Mouse (Mus musculus) hindbrain, embryonic 13.5 days (tissue): ENCODE results near the gene Krt10. TPM values are rescaled to one million over a fixed set of nuclear protein-coding genes. Genes with fewer than 3 reads are reported as not detected.

Source experiments
- ATAC-seq: fragments of 200-750 bp; cut with Nextera tagmentation; 2 replicates; pipeline ENCODE4 v1.8.0; 2017; ENCODE audit warnings: moderate TSS enrichment; ENCODE audit not compliant: low FRiP score
- H3K27ac ChIP-seq: fragments of 300-500 bp; sonication (generic); 2 replicates; pipeline ENCODE4 v1.5.1; 2015; ENCODE audit warnings: inconsistent platforms, mild to moderate bottlenecking, moderate library complexity
- H3K27me3 ChIP-seq: fragments of 300-500 bp; sonication (generic); 2 replicates; pipeline ENCODE4 v1.6.1; 2015; ENCODE audit warnings: mild to moderate bottlenecking, inconsistent platforms
- H3K36me3 ChIP-seq: fragments of 300-500 bp; sonication (generic); 2 replicates; pipeline ENCODE4 v1.6.1; 2015; ENCODE audit warnings: mild to moderate bottlenecking, inconsistent platforms
- H3K4me1 ChIP-seq: fragments of 300-500 bp; sonication (generic); replicated peaks from 2 replicates; pipeline ENCODE4 v1.6.1; 2015; ENCODE audit warnings: inconsistent platforms
- H3K4me2 ChIP-seq: fragments of 300-500 bp; sonication (generic); 2 replicates; pipeline ENCODE4 v1.6.1; 2015; ENCODE audit warnings: inconsistent platforms, mild to moderate bottlenecking, moderate library complexity
- H3K4me3 ChIP-seq: fragments of 300-500 bp; sonication (generic); 2 replicates; pipeline ENCODE4 v1.5.1; 2015; ENCODE audit warnings: mild to moderate bottlenecking, inconsistent platforms
- H3K9ac ChIP-seq: fragments of 300-500 bp; sonication (generic); 2 replicates; pipeline ENCODE4 v1.6.1; 2015; ENCODE audit warnings: mild to moderate bottlenecking, inconsistent platforms
- H3K9me3 ChIP-seq: fragments of 300-500 bp; sonication (generic); 2 replicates; pipeline ENCODE4 v1.6.1; 2016; ENCODE audit warnings: inconsistent platforms
- WGBS: fragments of 180-500 bp; shearing (Covaris S2); methylation state at CpG from one replicate; pipeline ENCODE4 v1.1.7; 2015; 5-methylcytosine and 5-hydroxymethylcytosine counted together
- polyA plus RNA-seq: library from polyadenylated mRNA; unstranded; fragments of >200 nt; fragmentation: Nextera tagmentation; extraction: Ambion mirVana; gene quantifications from 2 replicates; pipeline ENCODE4 v1.2.1, GENCODE M21; 2015

Gene Krt10
- 32.7 and 41.6 TPM in 2 replicates for polyA plus RNA-seq

GRCm38 (mm10) chr11:99389264-99389663 is at the start of gene Krt10:
Gene Krt10, minus strand, starts transcription at chr11:99389364.
- H3K27me3 ChIP-seq: 0 out of 2 replicates have a peak, but pooled peaks cover 4% of the 10 kb centered on the region
- H3K4me2 ChIP-seq: no peak within 1 kb of the TSS
- no peaks in the 10 kb centered on the region for H3K36me3 ChIP-seq
- peaks cover 11% of the 10 kb centered on the region for H3K4me1 ChIP-seq
- H3K9me3 ChIP-seq: no peaks in the 10 kb centered on the region
- ATAC-seq: no peak
- H3K27ac ChIP-seq: no peak within 1 kb of the TSS
- H3K4me3 ChIP-seq: no peak within 1 kb of the TSS
- WGBS: 85% methylated on average over 4 of the region's 4 CpGs
- H3K9ac ChIP-seq: no peak within 1 kb of the TSS

- Histone ChIP-seq H3K4me3 (no peak within 1 kb of the TSS), H3K9me3 (no peaks in the 10 kb centered on the region), H3K4me2 (no peak within 1 kb of the TSS), H3K27me3 (no peaks in the 10 kb centered on the region), H3K27ac (no peak within 1 kb of the TSS), H3K36me3 (no peaks in the 10 kb centered on the region), H3K4me1 (no peaks in the 10 kb centered on the region), H3K9ac (no peak within 1 kb of the TSS)
- ATAC-seq: no peak
- WGBS: 65% methylated on average over 10 of the region's 10 CpGs
These were observed 48.8 kb upstream of the Krt10 start, which contains the start of gene Krt20 for GRCm38 (mm10) chr11:99437972-99438371. Gene Krt20, minus strand, starts transcription at chr11:99438150.

GRCm38 (mm10) chr11:99436625-99437024 is 47.5 kb upstream of the Krt10 start:
- Histone ChIP-seq H3K36me3 (no peaks in the 10 kb centered on the region), H3K27ac (no peak overlapping the region), H3K4me2 (no peak overlapping the region), H3K9ac (no peak overlapping the region), H3K9me3 (no peaks in the 10 kb centered on the region), H3K4me1 (no peaks in the 10 kb centered on the region), H3K4me3 (no peak overlapping the region), H3K27me3 (no peaks in the 10 kb centered on the region)
- no peak for ATAC-seq
- WGBS: 78% methylated on average over 4 of the region's 4 CpGs

GRCm38 (mm10) chr11:99430670-99431069 is 41.5 kb upstream of the Krt10 start:
- no peak overlapping the region for H3K4me3 ChIP-seq
- no peaks in the 10 kb centered on the region for H3K27me3 ChIP-seq
- H3K9me3 ChIP-seq: no peaks in the 10 kb centered on the region
- no peak overlapping the region; the same call in 1 of the 2 replicates for H3K27ac ChIP-seq
- no peak for ATAC-seq
- H3K4me1 ChIP-seq: peaks cover 12% of the 10 kb centered on the region
- no peak overlapping the region for H3K9ac ChIP-seq
- no peaks in the 10 kb centered on the region for H3K36me3 ChIP-seq
- H3K4me2 ChIP-seq: no peak overlapping the region
- whole genome bisulfite sequencing: 49% methylated on average over 12 of the region's 12 CpGs

- no peaks in the 10 kb centered on the region for H3K4me1 ChIP-seq
- WGBS: 87% methylated on average over 10 of the region's 10 CpGs
- no peak for ATAC-seq
- peaks cover 7% of the 10 kb centered on the region; the same call in 1 of the 2 replicates for H3K27me3 ChIP-seq
- H3K4me3 ChIP-seq: no peak within 1 kb of the TSS
- H3K27ac ChIP-seq: no peak within 1 kb of the TSS
- no peak within 1 kb of the TSS for H3K9ac ChIP-seq
- no peak within 1 kb of the TSS for H3K4me2 ChIP-seq
- H3K9me3 ChIP-seq: no peaks in the 10 kb centered on the region
- H3K36me3 ChIP-seq: no peaks in the 10 kb centered on the region
These were observed 33.0 kb upstream of the Krt10 start, which contains the start of gene Krt12 for GRCm38 (mm10) chr11:99422159-99422558. Gene Krt12, minus strand, starts transcription at chr11:99422259.

GRCm38 (mm10) chr11:99420586-99420985 is 31.4 kb upstream of the Krt10 start:
- Histone ChIP-seq H3K27ac (no peak overlapping the region), H3K4me3 (no peak overlapping the region), H3K4me2 (no peak overlapping the region), H3K27me3 (peaks cover 7% of the 10 kb centered on the region; the same call in 1 of the 2 replicates), H3K4me1 (no peaks in the 10 kb centered on the region), H3K36me3 (no peaks in the 10 kb centered on the region), H3K9ac (no peak overlapping the region), H3K9me3 (no peaks in the 10 kb centered on the region)
- 59% methylated on average over 10 of the region's 10 CpGs for WGBS
- ATAC-seq: no peak

- 69% methylated on average over 16 of the region's 16 CpGs for WGBS
- H3K27ac ChIP-seq: no peak overlapping the region
- no peaks in the 10 kb centered on the region for H3K9me3 ChIP-seq
- H3K4me1 ChIP-seq: no peaks in the 10 kb centered on the region
- H3K36me3 ChIP-seq: no peaks in the 10 kb centered on the region
- no peak overlapping the region for H3K4me3 ChIP-seq
- H3K9ac ChIP-seq: no peak overlapping the region
- peaks cover 7% of the 10 kb centered on the region; the same call in 1 of the 2 replicates for H3K27me3 ChIP-seq
- H3K4me2 ChIP-seq: no peak overlapping the region
- ATAC-seq: no peak
These were observed 28.7 kb upstream of the Krt10 start for GRCm38 (mm10) chr11:99417819-99418218.

GRCm38 (mm10) chr11:99416902-99417301 is 27.7 kb upstream of the Krt10 start:
- Histone ChIP-seq H3K4me1 (no peaks in the 10 kb centered on the region), H3K36me3 (no peaks in the 10 kb centered on the region), H3K27ac (no peak overlapping the region), H3K9me3 (no peaks in the 10 kb centered on the region), H3K27me3 (peaks cover 7% of the 10 kb centered on the region; the same call in 1 of the 2 replicates), H3K4me3 (no peak overlapping the region), H3K9ac (no peak overlapping the region), H3K4me2 (no peak overlapping the region)
- no peak for ATAC-seq
- WGBS: 81% methylated on average over 13 of the region's 13 CpGs

GRCm38 (mm10) chr11:99414463-99415147 is 25.4 kb upstream of the Krt10 start:
- Histone ChIP-seq H3K9ac (no peak overlapping the region), H3K27ac (no peak overlapping the region), H3K4me1 (no peaks in the 10 kb centered on the region), H3K4me3 (no peak overlapping the region), H3K4me2 (no peak overlapping the region), H3K9me3 (no peaks in the 10 kb centered on the region), H3K27me3 (peaks cover 7% of the 10 kb centered on the region; the same call in 1 of the 2 replicates), H3K36me3 (no peaks in the 10 kb centered on the region)
- ATAC-seq: no peak
- 89% methylated on average over 13 of the region's 13 CpGs for WGBS

GRCm38 (mm10) chr11:99413247-99413646 is 24.1 kb upstream of the Krt10 start:
- no peak overlapping the region for H3K4me2 ChIP-seq

GRCm38 (mm10) chr11:99406186-99406585 is 17.0 kb upstream of the Krt10 start:
- H3K9ac ChIP-seq: no peak overlapping the region
- no peaks in the 10 kb centered on the region for H3K4me1 ChIP-seq
- no peak overlapping the region for H3K4me2 ChIP-seq
- H3K9me3 ChIP-seq: no peaks in the 10 kb centered on the region
- no peaks in the 10 kb centered on the region for H3K27me3 ChIP-seq
- H3K36me3 ChIP-seq: no peaks in the 10 kb centered on the region
- H3K27ac ChIP-seq: no peak overlapping the region
- H3K4me3 ChIP-seq: no peak overlapping the region
- no peak for ATAC-seq
- 82% methylated on average over 10 of the region's 10 CpGs for WGBS

More at GRCm38 (mm10) chr11:99413247-99413646, 24.1 kb upstream of the Krt10 start:
- ATAC-seq: no peak
- no peaks in the 10 kb centered on the region for H3K4me1 ChIP-seq
- H3K9ac ChIP-seq: no peak overlapping the region
- no peaks in the 10 kb centered on the region for H3K9me3 ChIP-seq
- H3K27ac ChIP-seq: no peak overlapping the region
- H3K27me3 ChIP-seq: peaks cover 4% of the 10 kb centered on the region; the same call in 1 of the 2 replicates
- WGBS: 20% methylated on average over 6 of the region's 6 CpGs
- H3K36me3 ChIP-seq: no peaks in the 10 kb centered on the region
- H3K4me3 ChIP-seq: no peak overlapping the region

- 89% methylated on average over 13 of the region's 13 CpGs for WGBS
- no peak for ATAC-seq
- Histone ChIP-seq H3K36me3 (no peaks in the 10 kb centered on the region), H3K4me2 (no peak overlapping the region), H3K27me3 (peaks cover 24% of the 10 kb centered on the region), H3K9ac (no peak overlapping the region), H3K4me3 (no peak overlapping the region), H3K9me3 (no peaks in the 10 kb centered on the region), H3K27ac (no peak overlapping the region), H3K4me1 (no peaks in the 10 kb centered on the region; the same call in 1 of the 2 replicates)
These were observed 10.9 kb upstream of the Krt10 start for GRCm38 (mm10) chr11:99399956-99400549.
